Mouse (Mus musculus): ENCODE data around the gene S1pr1. TPM values are rescaled to one million over a fixed set of nuclear protein-coding genes. Genes with fewer than 3 reads are reported as not detected.

The S1pr1 gene
- polyA plus RNA-seq, 2 experiments = 18.5 to 20.5 TPM

DNA sequence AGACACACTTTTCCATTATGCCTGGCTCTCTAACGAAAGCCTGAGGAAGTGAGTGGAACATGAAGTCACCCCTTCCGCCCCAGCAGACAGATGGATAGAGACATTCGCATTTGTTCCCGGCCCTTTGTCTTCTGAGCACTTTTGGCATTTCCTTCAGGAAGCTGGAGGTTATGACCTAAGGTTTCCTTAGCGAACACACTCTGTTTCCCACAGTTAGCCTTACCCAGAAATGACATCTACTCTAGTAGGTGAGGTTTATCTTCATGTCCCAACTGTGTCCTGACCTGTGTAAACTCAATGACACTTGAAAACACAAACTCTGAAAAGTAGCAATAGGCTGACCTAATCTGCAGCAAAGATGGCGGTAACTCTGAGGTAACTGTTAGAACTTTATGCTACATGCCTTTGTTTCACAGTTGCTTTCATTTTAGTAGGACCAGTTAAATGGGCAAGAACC lies 5.7 kb downstream of the S1pr1 start:
- Histone ChIP-seq H3K36me3 (ENCODE audit: control insufficient read depth, insufficient read depth, low read length) (peaks cover 7% of the 10 kb centered on the region; the same call in 1 of the 2 replicates), H3K27ac (replicated peaks; ENCODE audit: low read depth, low read length) (0 out of 2 replicates have a peak overlapping the region, but pooled peaks have one; percentile 19), H3K4me3 (replicated peaks; ENCODE audit: low read length) (no peak overlapping the region), H3K9me3 (ENCODE audit: control insufficient read depth, low read length) (no peaks in the 10 kb centered on the region), H3K4me1 (ENCODE audit: control insufficient read depth, insufficient read depth, low read length) (peaks cover 8% of the 10 kb centered on the region), H3K27me3 (ENCODE audit: control insufficient read depth, insufficient read depth, low read length) (no peaks in the 10 kb centered on the region), H3K9ac (ENCODE audit: low read depth, low read length, severe bottlenecking) (no peak overlapping the region), H3K4me2 (replicated peaks; ENCODE audit: low read depth, low read length, severe bottlenecking) (no peak overlapping the region)
- no peak for DNase-seq (ENCODE audit: low spot score)
- no peak for TF ChIP-seq POLR2A (IDR thresholded peaks at IDR 0.05; ENCODE audit: borderline replicate concordance, extremely low read depth, insufficient read depth, insufficient read length)
- ATAC-seq (ENCODE audit: low FRiP score, low read depth) = no peak
- WGBS = 85% methylated on average over 6 of the region's 6 CpGs

- H3K4me3 ChIP-seq (replicated peaks; ENCODE audit: low read length) = no peak overlapping the region
- no peak overlapping the region for H3K9ac ChIP-seq (ENCODE audit: low read depth, low read length, severe bottlenecking)
- H3K27ac ChIP-seq (replicated peaks; ENCODE audit: low read depth, low read length) = no peak overlapping the region
- ATAC-seq (ENCODE audit: low FRiP score, low read depth) (no peak), DNase-seq (ENCODE audit: low spot score) (no peak)
- no peaks in the 10 kb centered on the region for H3K27me3 ChIP-seq (ENCODE audit: control insufficient read depth, insufficient read depth, low read length)
- TF ChIP-seq POLR2A (IDR thresholded peaks at IDR 0.05; ENCODE audit: borderline replicate concordance, extremely low read depth, insufficient read depth, insufficient read length) = no peak
- no peak overlapping the region for H3K4me2 ChIP-seq (replicated peaks; ENCODE audit: low read depth, low read length, severe bottlenecking)
- peaks cover 4% of the 10 kb centered on the region; the same call in 1 of the 2 replicates for H3K36me3 ChIP-seq (ENCODE audit: control insufficient read depth, insufficient read depth, low read length)
- H3K9me3 ChIP-seq (ENCODE audit: control insufficient read depth, low read length) = no peaks in the 10 kb centered on the region
- no peaks in the 10 kb centered on the region for H3K4me1 ChIP-seq (ENCODE audit: control insufficient read depth, insufficient read depth, low read length)
- WGBS = 93% methylated on average over 2 of the region's 2 CpGs
These were observed 8.1 kb downstream of the S1pr1 start for GRCm38 (mm10) chr3:115706736-115707135.

GRCm38 (mm10) chr3:115704254-115704908 lies 10.5 kb downstream of the S1pr1 start:
- H3K4me1 ChIP-seq (ENCODE audit: control insufficient read depth, insufficient read depth, low read length) = 0 out of 2 replicates have a peak, but pooled peaks cover 3% of the 10 kb centered on the region
- H3K4me2 ChIP-seq (replicated peaks; ENCODE audit: low read depth, low read length, severe bottlenecking) = no peak overlapping the region
- ATAC-seq (ENCODE audit: low FRiP score, low read depth) = no peak
- no peak for TF ChIP-seq POLR2A (IDR thresholded peaks at IDR 0.05; ENCODE audit: borderline replicate concordance, extremely low read depth, insufficient read depth, insufficient read length)
- DNase-seq (ENCODE audit: low spot score) = no peak
- H3K9ac ChIP-seq (ENCODE audit: low read depth, low read length, severe bottlenecking) = no peak overlapping the region
- H3K27ac ChIP-seq (replicated peaks; ENCODE audit: low read depth, low read length) = no peak overlapping the region
- no peaks in the 10 kb centered on the region for H3K36me3 ChIP-seq (ENCODE audit: control insufficient read depth, insufficient read depth, low read length)
- 80% methylated on average over 9 of the region's 9 CpGs for WGBS
- H3K27me3 ChIP-seq (ENCODE audit: control insufficient read depth, insufficient read depth, low read length) = no peaks in the 10 kb centered on the region
- no peak overlapping the region for H3K4me3 ChIP-seq (replicated peaks; ENCODE audit: low read length)
- no peaks in the 10 kb centered on the region for H3K9me3 ChIP-seq (ENCODE audit: control insufficient read depth, low read length)

DNA sequence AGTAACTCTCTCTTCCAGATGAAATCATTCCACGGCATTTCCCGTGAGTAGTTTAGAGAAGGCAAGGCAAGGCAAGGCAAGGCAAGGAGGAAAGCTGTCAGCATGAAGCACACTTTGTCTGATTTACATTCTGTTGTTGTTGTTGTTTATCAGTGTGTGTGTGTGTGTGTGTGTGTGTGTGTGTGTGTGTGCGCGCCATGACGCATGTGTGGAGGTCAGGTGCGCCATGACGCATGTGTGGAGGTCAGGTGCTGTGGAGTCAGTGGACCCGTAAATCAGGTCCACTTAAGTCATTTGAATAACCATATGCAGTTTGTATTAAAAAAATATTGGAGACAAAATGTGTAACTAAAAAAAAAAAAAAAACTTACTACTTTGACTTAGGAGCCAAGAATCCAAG lies 11.2 kb downstream of the S1pr1 start:
- no peaks in the 10 kb centered on the region for H3K9me3 ChIP-seq (ENCODE audit: control insufficient read depth, low read length)
- H3K27me3 ChIP-seq (ENCODE audit: control insufficient read depth, insufficient read depth, low read length) = no peaks in the 10 kb centered on the region
- no peak overlapping the region for H3K4me3 ChIP-seq (replicated peaks; ENCODE audit: low read length)
- 0 out of 2 replicates have a peak, but pooled peaks cover 3% of the 10 kb centered on the region for H3K4me1 ChIP-seq (ENCODE audit: control insufficient read depth, insufficient read depth, low read length)
- DNase-seq (ENCODE audit: low spot score) = no peak
- H3K36me3 ChIP-seq (ENCODE audit: control insufficient read depth, insufficient read depth, low read length) = no peaks in the 10 kb centered on the region
- no peak for ATAC-seq (ENCODE audit: low FRiP score, low read depth)
- no peak overlapping the region for H3K4me2 ChIP-seq (replicated peaks; ENCODE audit: low read depth, low read length, severe bottlenecking)
- WGBS = 96% methylated on average over 8 of the region's 8 CpGs
- TF ChIP-seq POLR2A (IDR thresholded peaks at IDR 0.05; ENCODE audit: borderline replicate concordance, extremely low read depth, insufficient read depth, insufficient read length) = no peak
- H3K27ac ChIP-seq (replicated peaks; ENCODE audit: low read depth, low read length) = no peak overlapping the region
- H3K9ac ChIP-seq (ENCODE audit: low read depth, low read length, severe bottlenecking) = no peak overlapping the region

DNA sequence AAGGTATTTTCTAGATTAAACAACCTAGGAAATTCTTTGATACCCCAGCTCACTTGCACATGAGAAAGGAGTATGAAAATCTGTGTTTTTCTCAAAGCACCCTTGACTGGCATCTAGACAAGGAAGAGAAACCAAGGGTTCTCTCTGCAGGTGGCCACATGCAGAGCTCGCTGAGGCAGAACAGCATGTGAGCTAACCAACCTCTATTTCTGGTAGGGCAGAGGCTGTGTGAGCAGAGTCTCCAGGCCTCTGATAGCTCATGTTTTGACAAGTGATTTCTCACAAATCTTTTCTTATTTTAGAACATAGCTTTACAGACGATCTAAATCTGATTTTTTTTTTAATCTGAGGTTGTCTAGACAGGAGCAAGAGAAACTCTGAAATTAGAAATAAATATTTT lies 12.8 kb downstream of the S1pr1 start:
- Histone ChIP-seq H3K9ac (ENCODE audit: low read depth, low read length, severe bottlenecking) (no peak overlapping the region), H3K4me1 (ENCODE audit: control insufficient read depth, insufficient read depth, low read length) (0 out of 2 replicates have a peak, but pooled peaks cover 3% of the 10 kb centered on the region), H3K4me2 (replicated peaks; ENCODE audit: low read depth, low read length, severe bottlenecking) (no peak overlapping the region), H3K36me3 (ENCODE audit: control insufficient read depth, insufficient read depth, low read length) (no peaks in the 10 kb centered on the region), H3K27me3 (ENCODE audit: control insufficient read depth, insufficient read depth, low read length) (no peaks in the 10 kb centered on the region), H3K4me3 (replicated peaks; ENCODE audit: low read length) (no peak overlapping the region), H3K27ac (replicated peaks; ENCODE audit: low read depth, low read length) (no peak overlapping the region), H3K9me3 (ENCODE audit: control insufficient read depth, low read length) (no peaks in the 10 kb centered on the region)
- 70% methylated on average over 2 of the region's 2 CpGs for WGBS
- ATAC-seq (ENCODE audit: low FRiP score, low read depth) (no peak), DNase-seq (ENCODE audit: low spot score) (no peak)
- no peak for TF ChIP-seq POLR2A (IDR thresholded peaks at IDR 0.05; ENCODE audit: borderline replicate concordance, extremely low read depth, insufficient read depth, insufficient read length)

Data from limb, embryonic 14.5 days (tissue).